Mouse (Mus musculus): ENCODE data around the gene Wt1.
A peak's percentile ranks its signal among the peaks of the same experiment; 100 is the strongest.

The Wt1 gene

GRCm38 (mm10) chr2:105126279-105126678 is at the start of gene Wt1:
TSS of gene Wt1 (plus strand) at chr2:105126529.
- DNase-seq (ENCODE audit: low spot score in 2 of 2): peak; percentile 11 to 16

GRCm38 (mm10) chr2:105077151-105077550 is 49.2 kb upstream of the Wt1 start:
- DNase-seq (ENCODE audit: low spot score in 2 of 2): no peak

- no peak for DNase-seq (ENCODE audit: low spot score in 2 of 2)
These were observed 44.0 kb upstream of the Wt1 start for GRCm38 (mm10) chr2:105082256-105082790.

DNA sequence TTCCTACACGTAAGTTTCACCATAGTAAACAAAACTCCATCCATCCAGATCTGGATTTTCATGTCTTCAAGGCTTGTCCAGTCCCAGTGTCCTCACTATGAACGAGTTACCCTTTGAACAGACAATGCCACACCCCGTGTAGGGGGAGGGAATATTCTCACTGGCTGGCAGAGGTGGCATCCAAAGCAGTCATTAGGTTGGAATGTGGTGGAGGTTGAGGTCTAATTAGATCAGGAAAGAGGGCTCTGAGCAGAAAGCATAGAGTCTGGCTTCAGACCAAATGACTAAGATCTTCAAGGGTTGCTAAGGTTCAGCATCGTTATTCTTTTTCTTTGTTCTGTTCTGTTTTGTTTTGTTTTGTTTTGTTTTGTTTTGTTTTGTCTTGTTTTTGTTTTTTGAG is 42.3 kb upstream of the Wt1 start:
- DNase-seq (ENCODE audit: low spot score in 2 of 2): no peak

- DNase-seq (ENCODE audit: low spot score in 2 of 2): no peak
These were observed 40.2 kb upstream of the Wt1 start for GRCm38 (mm10) chr2:105086081-105086480.

DNA sequence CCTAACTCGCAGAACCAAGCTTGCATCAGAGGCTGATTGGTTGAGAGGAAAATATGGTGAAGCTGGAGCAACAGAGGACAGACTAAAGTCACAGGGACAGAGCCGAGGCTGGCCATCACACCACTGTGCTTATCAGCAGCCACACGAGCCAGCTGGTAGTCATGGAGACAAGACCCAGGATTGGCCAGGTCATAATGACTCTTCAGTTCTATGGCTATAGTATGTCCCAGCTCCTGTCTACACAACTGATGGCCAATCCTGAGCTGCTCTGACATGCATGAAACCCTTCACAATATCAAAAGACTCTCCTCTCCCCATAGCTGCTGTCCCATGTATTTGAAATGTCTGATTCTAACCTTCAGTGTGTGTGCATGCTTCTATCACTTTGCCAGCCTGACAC is 38.3 kb upstream of the Wt1 start:
- no peak for DNase-seq (ENCODE audit: low spot score in 2 of 2)

DNA sequence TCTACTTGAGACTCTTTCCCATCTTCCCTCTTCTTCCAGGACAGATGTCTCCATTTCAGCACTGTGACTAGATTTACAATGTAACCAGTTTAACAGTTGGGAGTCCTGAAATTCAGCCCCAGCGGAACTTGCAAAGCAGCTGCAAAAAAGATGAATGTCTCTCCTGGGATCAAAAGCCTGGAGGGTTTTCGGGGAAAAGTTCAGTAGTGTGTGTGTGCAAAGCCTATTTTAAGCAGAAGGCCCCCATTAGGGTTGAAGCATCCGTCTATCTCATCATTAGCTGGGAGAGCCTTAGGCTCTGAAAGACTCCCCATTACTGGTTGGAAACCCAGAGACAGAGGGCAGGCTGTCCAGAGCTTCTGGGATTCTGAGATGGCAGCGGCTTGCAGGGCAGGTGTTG is 37.2 kb upstream of the Wt1 start:
- DNase-seq (ENCODE audit: low spot score in 2 of 2): no peak

GRCm38 (mm10) chr2:105089581-105090508 is 36.5 kb upstream of the Wt1 start:
- DNase-seq (ENCODE audit: low spot score in 2 of 2): no peak

- DNase-seq (ENCODE audit: low spot score in 2 of 2): no peak
These were observed 35.3 kb upstream of the Wt1 start for GRCm38 (mm10) chr2:105090991-105091390.

GRCm38 (mm10) chr2:105091718-105092117 is 34.6 kb upstream of the Wt1 start, which contains the start of gene Gm11060:
TSS of gene Gm11060 (plus strand) at chr2:105092018.
- DNase-seq (ENCODE audit: low spot score in 2 of 2): no peak

GRCm38 (mm10) chr2:105097294-105097953 is 28.9 kb upstream of the Wt1 start:
- DNase-seq (ENCODE audit: low spot score in 2 of 2): no peak

DNA sequence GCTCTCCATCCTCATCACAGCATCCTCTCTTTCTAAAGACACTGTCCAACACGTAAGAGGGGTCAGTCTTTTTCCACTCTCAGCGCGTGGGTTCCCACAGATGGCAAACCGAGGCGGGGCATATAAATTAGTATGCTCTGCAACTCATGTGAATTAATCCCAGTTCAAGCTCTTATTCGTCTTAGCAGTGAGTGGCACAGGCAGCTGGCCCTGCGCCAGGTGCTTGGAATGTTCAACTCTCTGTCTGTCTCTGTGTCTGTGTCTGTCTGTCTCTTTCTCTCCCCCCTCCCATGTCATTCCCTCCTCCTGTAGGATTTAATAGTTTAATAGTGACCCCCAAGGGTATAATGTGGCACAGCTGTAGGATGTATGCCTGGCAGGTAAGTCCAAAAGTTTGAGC is 26.9 kb upstream of the Wt1 start:
- DNase-seq (ENCODE audit: low spot score in 2 of 2): no peak

- no peak for DNase-seq (ENCODE audit: low spot score in 2 of 2)
These were observed 25.8 kb upstream of the Wt1 start for GRCm38 (mm10) chr2:105100541-105100940.

- DNase-seq (ENCODE audit: low spot score in 2 of 2): peak; percentile 15 to 19
These were observed 17.6 kb upstream of the Wt1 start for GRCm38 (mm10) chr2:105108703-105109158.

DNA sequence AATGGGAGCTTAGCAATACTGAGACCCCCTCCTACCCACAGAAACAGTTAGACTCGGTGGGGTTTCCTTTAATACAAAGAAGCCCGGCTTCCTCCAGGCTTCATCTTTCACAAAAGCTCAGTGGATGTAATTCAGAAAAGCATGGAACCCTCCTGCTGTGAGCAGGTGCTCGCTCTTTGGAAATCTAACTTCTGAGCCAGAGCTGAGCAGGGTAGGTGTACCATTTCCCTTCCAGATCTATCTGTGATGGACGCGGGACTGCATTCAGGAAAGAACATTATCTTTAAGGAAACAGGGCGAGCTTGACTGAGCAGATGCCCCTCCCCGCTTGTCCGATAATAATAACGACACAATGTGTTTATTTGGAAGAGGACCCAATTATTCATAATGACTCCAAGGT is 12.3 kb upstream of the Wt1 start:
- DNase-seq (ENCODE audit: low spot score in 2 of 2): no peak

DNA sequence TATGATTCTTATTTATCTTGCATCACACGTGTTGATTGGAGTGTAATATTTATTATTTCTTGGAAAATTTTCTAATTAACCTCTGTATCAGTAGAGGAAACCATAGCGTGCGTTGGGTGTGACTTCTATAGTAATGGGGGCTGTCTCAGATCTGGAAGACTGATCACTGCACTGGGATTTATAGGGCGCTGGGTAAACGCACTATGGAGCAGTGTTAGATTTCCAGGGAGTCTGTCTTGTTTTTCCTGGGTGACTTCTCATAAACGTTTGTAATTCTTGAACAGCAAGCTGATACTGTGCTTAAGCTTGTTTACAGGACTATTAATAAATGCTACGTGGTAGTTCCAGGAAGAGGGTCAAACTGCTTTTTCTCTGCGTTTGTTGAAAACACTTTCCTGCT is 8.7 kb upstream of the Wt1 start:
- DNase-seq (ENCODE audit: low spot score in 2 of 2): no peak

DNA sequence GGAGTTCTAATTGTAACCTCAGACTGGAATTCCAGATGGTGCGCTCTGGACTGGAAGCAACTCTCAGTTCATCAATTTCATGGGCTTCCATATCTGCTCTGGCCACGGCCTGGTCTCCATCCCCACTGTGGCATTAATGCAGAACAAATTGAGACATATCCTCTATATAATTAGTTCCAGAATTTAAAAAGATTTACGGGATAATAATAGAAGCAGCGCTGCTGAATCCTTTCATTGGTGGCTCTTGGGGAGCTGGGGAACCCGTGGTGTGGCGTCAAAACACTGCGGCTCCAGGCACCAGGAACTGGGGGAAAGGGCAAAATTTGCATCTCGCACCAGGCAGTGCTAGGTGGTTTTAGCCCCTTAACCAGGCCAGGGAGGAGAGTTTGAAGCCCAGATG is 4.1 kb upstream of the Wt1 start:
- no peak for DNase-seq (ENCODE audit: low spot score in 2 of 2)

DNA sequence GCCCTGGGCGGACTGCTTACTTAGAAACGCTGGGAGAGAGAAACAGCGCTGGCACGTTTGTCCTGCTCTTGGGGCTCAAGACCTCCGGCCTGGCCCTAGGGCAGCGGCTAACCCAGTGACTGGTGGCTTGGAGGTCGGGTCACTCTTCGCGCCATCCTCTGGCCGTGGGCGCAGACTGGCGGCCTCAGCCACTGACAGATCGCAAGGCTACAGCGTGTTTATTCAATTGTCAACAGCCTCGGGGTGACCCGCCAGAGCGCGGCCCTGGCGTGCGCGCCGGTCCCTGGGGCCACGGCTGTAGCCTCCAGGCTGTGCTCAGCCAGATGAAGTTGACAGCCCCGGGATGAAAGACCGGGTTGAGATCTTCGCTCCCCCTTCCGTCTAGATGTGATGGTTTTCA is 3.4 kb upstream of the Wt1 start:
- DNase-seq (ENCODE audit: low spot score in 2 of 2): no peak

DNA sequence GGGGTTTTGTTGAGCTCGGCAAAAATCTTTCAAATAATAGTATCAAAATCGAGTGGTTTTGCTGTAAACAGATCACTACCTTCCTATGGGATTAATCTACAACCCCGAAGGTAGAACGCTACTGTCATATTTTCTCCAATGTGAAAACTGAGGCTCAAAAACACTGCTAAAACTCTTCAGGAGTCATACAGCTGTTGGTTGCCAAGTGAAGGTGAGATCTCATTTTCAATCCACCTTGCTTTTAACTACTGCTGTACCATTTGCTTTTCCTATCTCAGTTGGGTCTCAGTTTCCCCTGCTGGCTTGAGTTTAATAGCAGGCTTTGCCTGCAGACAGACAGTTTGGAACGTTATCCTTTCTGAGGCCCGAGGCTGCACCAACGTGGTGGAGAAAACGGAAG is 2.9 kb upstream of the Wt1 start:
- DNase-seq (ENCODE audit: low spot score in 2 of 2): no peak

- DNase-seq (ENCODE audit: low spot score in 2 of 2): no peak
These were observed 2.4 kb upstream of the Wt1 start for GRCm38 (mm10) chr2:105123881-105124280.

DNA sequence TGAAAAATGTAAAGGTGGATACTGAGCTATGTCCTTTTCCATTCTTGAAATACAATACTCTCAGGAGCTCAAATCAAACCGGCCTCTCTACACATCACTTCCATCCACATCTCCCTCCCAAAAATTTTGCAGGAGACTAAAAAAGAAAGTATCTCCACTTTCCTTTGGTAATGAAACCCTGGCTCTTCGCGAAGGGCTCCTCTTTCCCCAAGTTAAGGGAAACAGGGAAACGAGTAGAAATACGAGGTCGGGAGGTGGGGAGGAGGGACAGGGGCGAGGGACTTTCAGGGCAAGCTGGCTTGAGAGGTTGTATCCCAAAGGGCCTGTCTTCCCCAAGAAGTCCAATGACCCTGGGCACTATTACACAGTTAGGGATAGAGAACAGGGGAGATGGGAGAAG is 1.9 kb upstream of the Wt1 start:
- DNase-seq (ENCODE audit: low spot score in 2 of 2): no peak

DNA sequence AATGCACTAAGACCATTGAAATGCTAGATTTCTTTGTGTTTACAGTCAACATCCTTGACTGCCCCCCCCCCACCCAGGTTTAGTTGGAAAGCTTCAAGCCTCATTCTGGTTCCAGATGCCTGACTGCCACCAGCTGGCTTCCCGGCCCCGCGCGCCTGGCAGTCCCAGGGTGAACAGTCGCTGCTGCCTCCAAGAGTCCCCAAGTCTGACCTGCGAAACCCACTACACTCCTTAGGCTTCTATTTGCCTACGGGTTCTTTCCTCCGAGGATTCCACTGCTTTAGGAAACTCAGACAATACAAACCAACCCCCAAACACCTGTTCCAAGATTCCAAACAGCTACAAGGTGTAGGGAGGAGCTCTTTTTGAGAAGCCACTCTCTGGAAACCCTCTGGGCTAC is 1.1 kb upstream of the Wt1 start:
- no peak for DNase-seq (ENCODE audit: low spot score in 2 of 2)

DNA sequence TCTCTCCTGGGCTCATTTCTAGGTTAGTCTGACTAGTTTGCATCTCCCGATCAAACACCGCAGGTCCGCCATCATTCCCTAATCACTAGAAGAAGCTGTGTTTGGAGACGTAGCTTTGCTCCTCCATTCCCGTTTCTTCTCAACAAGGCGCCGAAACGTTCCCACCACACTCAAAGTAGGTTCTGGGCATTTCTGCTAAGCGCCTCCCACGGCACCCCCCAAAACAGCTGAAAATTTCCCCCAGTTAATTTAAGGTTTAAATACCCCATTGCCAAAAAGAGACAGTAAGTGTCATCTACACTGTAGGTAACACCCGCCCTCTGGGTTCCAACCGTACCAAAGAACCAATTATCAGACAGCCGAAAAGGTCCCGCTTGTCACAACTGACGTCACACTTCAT is 688 bp upstream of the Wt1 start:
- no peak for DNase-seq (ENCODE audit: low spot score in 2 of 2)

Measured in spleen, postnatal 36 days (tissue).